Mouse (Mus musculus): ENCODE data around the gene Pacsin2. TPM values are rescaled to one million over a fixed set of nuclear protein-coding genes. Genes with fewer than 3 reads are reported as not detected.
A peak's percentile ranks its signal among the peaks of the same experiment; 100 is the strongest.
"Not testable (repeated sequence)": the region's sequence is repeated elsewhere in the genome, so short reads cannot be mapped to it uniquely, and the experiment has no call there.

Gene Pacsin2
- polyA plus RNA-seq, 1 experiment from 2014 or later, result 85.4 TPM

DNA sequence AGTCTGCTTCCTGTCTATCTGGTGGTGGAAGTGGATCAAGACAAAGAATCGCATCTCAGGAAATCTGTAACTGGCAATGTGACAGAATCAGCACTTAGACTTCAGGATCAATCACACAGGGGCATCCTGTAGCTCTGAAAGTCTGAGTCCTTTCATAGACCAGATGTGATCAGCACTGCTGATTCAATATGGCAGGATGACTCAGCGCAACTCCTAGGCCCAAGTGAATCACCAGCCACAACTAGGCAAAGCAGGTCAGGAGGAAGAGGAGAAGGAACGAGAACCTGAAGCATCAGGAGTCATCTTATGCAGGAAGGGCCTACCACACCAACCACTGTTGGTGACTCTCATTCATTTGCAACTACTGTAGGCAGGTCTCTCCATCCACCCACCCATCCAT is 60.4 kb downstream of the Pacsin2 start:
- H3K27ac ChIP-seq (ENCODE audit: low read length), result no peak overlapping the region
- H3K36me3 ChIP-seq (ENCODE audit: insufficient read depth, low read length), result no peaks in the 10 kb centered on the region
- no peak for ATAC-seq (ENCODE audit: low FRiP score, low TSS enrichment)
- no peak overlapping the region for H3K9ac ChIP-seq (replicated peaks; ENCODE audit: low read length)
- H3K4me1 ChIP-seq (ENCODE audit: insufficient read depth, low read length), result peaks cover 12% of the 10 kb centered on the region; the same call in 1 of the 2 replicates
- H3K4me3 ChIP-seq (ENCODE audit: low read length), result no peak overlapping the region
- WGBS, result 86% methylated on average over 3 of the region's 3 CpGs
- no peaks in the 10 kb centered on the region for H3K9me3 ChIP-seq (ENCODE audit: low read length)
- H3K27me3 ChIP-seq (ENCODE audit: insufficient read depth, low read length), result no peaks in the 10 kb centered on the region
- H3K4me2 ChIP-seq (replicated peaks; ENCODE audit: low read depth, low read length), result no peak overlapping the region

DNA sequence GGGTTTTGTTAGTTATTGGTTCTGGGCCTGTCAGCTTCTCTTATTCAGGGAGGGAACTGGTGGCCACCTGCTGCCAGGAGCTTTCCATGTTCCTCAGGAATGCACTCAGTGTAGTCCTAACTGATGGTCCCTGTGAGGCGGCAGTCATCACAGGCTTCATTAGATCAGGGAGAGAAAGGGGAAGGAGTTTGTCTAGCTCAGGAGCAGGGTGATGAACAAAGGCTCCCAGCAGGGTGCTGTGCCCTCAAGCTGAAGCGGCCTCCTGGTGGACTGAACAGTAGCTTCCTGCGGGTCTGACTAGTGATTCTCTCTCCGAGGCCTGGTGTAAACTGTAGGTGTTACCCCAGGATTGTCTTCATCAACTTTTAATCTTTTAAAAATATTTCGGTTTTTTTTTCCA is 61.4 kb downstream of the Pacsin2 start:
- H3K36me3 ChIP-seq (ENCODE audit: insufficient read depth, low read length), result no peaks in the 10 kb centered on the region
- H3K4me2 ChIP-seq (replicated peaks; ENCODE audit: low read depth, low read length), result no peak overlapping the region
- H3K27ac ChIP-seq (ENCODE audit: low read length), result no peak overlapping the region
- no peak for ATAC-seq (ENCODE audit: low FRiP score, low TSS enrichment)
- no peak overlapping the region for H3K9ac ChIP-seq (replicated peaks; ENCODE audit: low read length)
- H3K4me1 ChIP-seq (ENCODE audit: insufficient read depth, low read length), result peaks cover 22% of the 10 kb centered on the region
- WGBS, result 83% methylated on average over 5 of the region's 5 CpGs
- H3K9me3 ChIP-seq (ENCODE audit: low read length), result no peaks in the 10 kb centered on the region
- H3K27me3 ChIP-seq (ENCODE audit: insufficient read depth, low read length), result no peaks in the 10 kb centered on the region
- H3K4me3 ChIP-seq (ENCODE audit: low read length), result no peak overlapping the region

- H3K27me3 ChIP-seq (ENCODE audit: insufficient read depth, low read length), result no peaks in the 10 kb centered on the region
- peaks cover 24% of the 10 kb centered on the region for H3K36me3 ChIP-seq (ENCODE audit: insufficient read depth, low read length)
- peaks cover 22% of the 10 kb centered on the region for H3K4me1 ChIP-seq (ENCODE audit: insufficient read depth, low read length)
- no peak overlapping the region for H3K4me3 ChIP-seq (ENCODE audit: low read length)
- no peak overlapping the region for H3K4me2 ChIP-seq (replicated peaks; ENCODE audit: low read depth, low read length)
- no peak overlapping the region for H3K27ac ChIP-seq (ENCODE audit: low read length)
- no peaks in the 10 kb centered on the region for H3K9me3 ChIP-seq (ENCODE audit: low read length)
- no peak overlapping the region for H3K9ac ChIP-seq (replicated peaks; ENCODE audit: low read length)
- 79% methylated on average over 2 of the region's 2 CpGs for WGBS
- no peak for ATAC-seq (ENCODE audit: low FRiP score, low TSS enrichment)
These were observed 71.7 kb downstream of the Pacsin2 start for GRCm38 (mm10) chr15:83392722-83393121.

DNA sequence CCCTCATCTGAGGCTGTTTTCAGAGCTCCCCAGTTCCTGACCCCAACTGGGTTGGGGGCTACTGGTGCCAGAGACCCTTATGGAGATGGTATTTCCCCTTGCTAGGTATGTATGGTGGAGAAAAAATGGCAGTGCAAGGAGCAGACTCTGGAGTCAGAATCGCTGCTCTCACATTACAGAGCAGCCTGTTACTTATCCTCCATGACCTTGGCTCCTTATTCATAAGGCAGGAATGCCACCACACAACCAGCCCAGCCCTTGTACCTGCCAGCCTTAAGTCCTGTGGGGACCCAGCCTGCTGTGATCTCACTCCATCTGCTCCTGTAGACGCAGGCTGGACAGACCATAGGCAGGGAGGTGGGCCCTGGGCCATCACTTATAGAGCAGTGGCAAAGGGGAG is 76.5 kb downstream of the Pacsin2 start:
- H3K4me3 ChIP-seq (ENCODE audit: low read length), result no peak overlapping the region
- H3K4me2 ChIP-seq (replicated peaks; ENCODE audit: low read depth, low read length), result no peak overlapping the region
- ATAC-seq (ENCODE audit: low FRiP score, low TSS enrichment), result no peak
- H3K27ac ChIP-seq (ENCODE audit: low read length), result no peak overlapping the region
- no peak overlapping the region for H3K9ac ChIP-seq (replicated peaks; ENCODE audit: low read length)
- H3K9me3 ChIP-seq (ENCODE audit: low read length), result no peaks in the 10 kb centered on the region
- peaks cover 60% of the 10 kb centered on the region for H3K36me3 ChIP-seq (ENCODE audit: insufficient read depth, low read length)
- WGBS, result 83% methylated on average over 2 of the region's 2 CpGs
- no peaks in the 10 kb centered on the region for H3K4me1 ChIP-seq (ENCODE audit: insufficient read depth, low read length)
- H3K27me3 ChIP-seq (ENCODE audit: insufficient read depth, low read length), result no peaks in the 10 kb centered on the region

DNA sequence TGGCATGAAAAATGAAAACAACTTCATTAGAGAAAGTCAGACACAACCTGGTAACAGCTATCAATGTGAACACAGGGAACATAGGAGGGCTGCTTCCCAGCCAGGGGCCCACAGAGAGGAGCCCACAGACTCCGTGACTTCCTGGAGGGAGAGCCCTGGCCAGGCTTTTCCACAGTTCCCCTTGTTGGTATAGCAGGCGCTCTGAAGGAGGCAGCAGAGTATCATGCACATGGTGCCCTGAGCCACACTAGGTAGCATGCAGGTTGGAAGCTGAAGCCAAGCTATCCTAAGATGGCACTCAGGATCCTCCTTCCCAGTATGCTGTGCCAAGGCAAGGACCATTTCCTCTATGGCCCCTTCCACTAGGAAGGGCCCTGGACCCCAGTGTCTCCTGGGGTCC is 80.8 kb downstream of the Pacsin2 start:
- no peak for ATAC-seq (ENCODE audit: low FRiP score, low TSS enrichment)
- Histone ChIP-seq H3K9ac (replicated peaks; ENCODE audit: low read length) (no peak overlapping the region), H3K27ac (ENCODE audit: low read length) (no peak overlapping the region), H3K36me3 (ENCODE audit: insufficient read depth, low read length) (peaks cover 66% of the 10 kb centered on the region), H3K4me1 (ENCODE audit: insufficient read depth, low read length) (no peaks in the 10 kb centered on the region), H3K4me2 (replicated peaks; ENCODE audit: low read depth, low read length) (no peak overlapping the region), H3K27me3 (ENCODE audit: insufficient read depth, low read length) (no peaks in the 10 kb centered on the region), H3K4me3 (ENCODE audit: low read length) (no peak overlapping the region), H3K9me3 (ENCODE audit: low read length) (no peaks in the 10 kb centered on the region)
- 90% methylated on average over 2 of the region's 2 CpGs for WGBS

- 79% methylated on average over 5 of the region's 5 CpGs for WGBS
- Histone ChIP-seq H3K36me3 (ENCODE audit: insufficient read depth, low read length) (peaks cover 66% of the 10 kb centered on the region), H3K4me2 (replicated peaks; ENCODE audit: low read depth, low read length) (no peak overlapping the region), H3K4me1 (ENCODE audit: insufficient read depth, low read length) (no peaks in the 10 kb centered on the region), H3K27ac (ENCODE audit: low read length) (no peak overlapping the region), H3K9ac (replicated peaks; ENCODE audit: low read length) (no peak overlapping the region), H3K9me3 (ENCODE audit: low read length) (no peaks in the 10 kb centered on the region), H3K27me3 (ENCODE audit: insufficient read depth, low read length) (no peaks in the 10 kb centered on the region), H3K4me3 (ENCODE audit: low read length) (no peak overlapping the region)
- no peak for ATAC-seq (ENCODE audit: low FRiP score, low TSS enrichment)
These were observed 81.3 kb downstream of the Pacsin2 start for GRCm38 (mm10) chr15:83383136-83383535.

DNA sequence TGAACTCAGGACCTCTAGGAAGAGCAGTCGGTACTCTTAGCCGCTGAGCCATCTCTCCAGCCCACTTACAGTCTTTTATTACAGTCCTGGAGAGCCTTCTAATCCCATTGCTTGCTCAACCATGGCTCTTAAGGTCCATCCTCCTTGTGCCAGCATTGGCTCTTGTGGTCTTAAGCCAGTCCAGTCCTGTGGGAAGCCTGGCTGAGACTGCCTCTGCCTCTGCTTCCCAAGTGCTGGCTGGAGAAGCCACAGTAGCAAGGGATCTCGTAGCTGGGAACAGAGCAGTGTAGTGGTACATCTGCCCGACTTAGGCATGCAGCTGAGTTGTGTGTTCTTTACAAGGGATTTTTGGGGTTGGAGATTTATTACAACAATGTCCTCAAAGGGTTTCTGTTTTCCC is 81.9 kb downstream of the Pacsin2 start:
- peaks cover 65% of the 10 kb centered on the region for H3K36me3 ChIP-seq (ENCODE audit: insufficient read depth, low read length)
- no peak overlapping the region for H3K27ac ChIP-seq (ENCODE audit: low read length)
- no peaks in the 10 kb centered on the region for H3K4me1 ChIP-seq (ENCODE audit: insufficient read depth, low read length)
- no peak for ATAC-seq (ENCODE audit: low FRiP score, low TSS enrichment)
- no peaks in the 10 kb centered on the region for H3K27me3 ChIP-seq (ENCODE audit: insufficient read depth, low read length)
- H3K9ac ChIP-seq (replicated peaks; ENCODE audit: low read length), result no peak overlapping the region
- 95% methylated on average over 4 of the region's 4 CpGs for WGBS
- H3K9me3 ChIP-seq (ENCODE audit: low read length), result no peaks in the 10 kb centered on the region
- H3K4me3 ChIP-seq (ENCODE audit: low read length), result no peak overlapping the region
- no peak overlapping the region for H3K4me2 ChIP-seq (replicated peaks; ENCODE audit: low read depth, low read length)

- Histone ChIP-seq H3K9me3 (ENCODE audit: low read length) (no peaks in the 10 kb centered on the region), H3K36me3 (ENCODE audit: insufficient read depth, low read length) (peaks cover 23% of the 10 kb centered on the region), H3K9ac (replicated peaks; ENCODE audit: low read length) (no peak overlapping the region), H3K27me3 (ENCODE audit: insufficient read depth, low read length) (no peaks in the 10 kb centered on the region), H3K4me3 (ENCODE audit: low read length) (no peak overlapping the region), H3K4me2 (replicated peaks; ENCODE audit: low read depth, low read length) (no peak overlapping the region), H3K27ac (ENCODE audit: low read length) (no peak overlapping the region), H3K4me1 (ENCODE audit: insufficient read depth, low read length) (no peaks in the 10 kb centered on the region)
- WGBS, result 84% methylated on average over 4 of the region's 4 CpGs
- no peak for ATAC-seq (ENCODE audit: low FRiP score, low TSS enrichment)
These were observed 87.3 kb downstream of the Pacsin2 start for GRCm38 (mm10) chr15:83377153-83377552.

GRCm38 (mm10) chr15:83375136-83375535 is 89.3 kb downstream of the Pacsin2 start:
- peak; percentile 40; the same call in 1 of the 2 replicates for ATAC-seq (ENCODE audit: low FRiP score, low TSS enrichment)
- H3K4me3 ChIP-seq (ENCODE audit: low read length), result no peak overlapping the region
- H3K9me3 ChIP-seq (ENCODE audit: low read length), result no peaks in the 10 kb centered on the region
- no peak overlapping the region for H3K9ac ChIP-seq (replicated peaks; ENCODE audit: low read length)
- no peaks in the 10 kb centered on the region for H3K4me1 ChIP-seq (ENCODE audit: insufficient read depth, low read length)
- H3K27me3 ChIP-seq (ENCODE audit: insufficient read depth, low read length), result no peaks in the 10 kb centered on the region
- WGBS, result 69% methylated on average over 4 of the region's 4 CpGs
- H3K4me2 ChIP-seq (replicated peaks; ENCODE audit: low read depth, low read length), result no peak overlapping the region
- no peak overlapping the region for H3K27ac ChIP-seq (ENCODE audit: low read length)
- peaks cover 17% of the 10 kb centered on the region for H3K36me3 ChIP-seq (ENCODE audit: insufficient read depth, low read length)

- no peak overlapping the region for H3K9ac ChIP-seq (replicated peaks; ENCODE audit: low read length)
- H3K36me3 ChIP-seq (ENCODE audit: insufficient read depth, low read length), result peaks cover 13% of the 10 kb centered on the region
- no peak for ATAC-seq (ENCODE audit: low FRiP score, low TSS enrichment)
These were observed 90.3 kb downstream of the Pacsin2 start for GRCm38 (mm10) chr15:83374076-83374475.

DNA sequence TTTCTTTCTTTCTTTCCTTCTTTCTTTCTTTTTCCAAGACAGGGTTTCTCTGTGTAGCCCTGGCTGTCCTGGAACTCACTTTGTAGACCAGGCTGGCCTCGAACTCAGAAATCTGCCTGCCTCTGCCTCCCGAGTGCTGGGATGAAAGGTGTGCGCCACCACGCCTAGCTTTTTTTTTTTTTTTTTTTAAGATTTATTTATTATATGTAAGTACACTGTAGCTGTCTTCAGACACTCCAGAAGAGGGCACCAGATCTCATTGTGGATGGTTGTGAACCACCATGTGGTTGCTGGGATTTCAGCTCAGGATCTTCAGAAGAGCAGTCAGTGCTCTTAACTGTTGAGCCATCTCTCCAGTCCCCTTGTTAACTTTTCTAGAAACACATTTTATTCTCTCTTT is 95.7 kb downstream of the Pacsin2 start:
- not testable (repeated sequence) for H3K36me3 ChIP-seq (ENCODE audit: insufficient read depth, low read length); H3K4me3 ChIP-seq (ENCODE audit: low read length); ATAC-seq (ENCODE audit: low FRiP score, low TSS enrichment); H3K9me3 ChIP-seq (ENCODE audit: low read length); H3K27me3 ChIP-seq (ENCODE audit: insufficient read depth, low read length); H3K27ac ChIP-seq (ENCODE audit: low read length); H3K4me1 ChIP-seq (ENCODE audit: insufficient read depth, low read length); H3K9ac ChIP-seq (replicated peaks; ENCODE audit: low read length); H3K4me2 ChIP-seq (replicated peaks; ENCODE audit: low read depth, low read length)
- WGBS, result 84% methylated on average over 3 of the region's 4 CpGs

More at GRCm38 (mm10) chr15:83374076-83374475, 90.3 kb downstream of the Pacsin2 start:
- no peak overlapping the region for H3K4me3 ChIP-seq (ENCODE audit: low read length)
- H3K27me3 ChIP-seq (ENCODE audit: insufficient read depth, low read length), result no peaks in the 10 kb centered on the region
- H3K9me3 ChIP-seq (ENCODE audit: low read length), result no peaks in the 10 kb centered on the region
- no peak overlapping the region for H3K4me2 ChIP-seq (replicated peaks; ENCODE audit: low read depth, low read length)
- no peaks in the 10 kb centered on the region for H3K4me1 ChIP-seq (ENCODE audit: insufficient read depth, low read length)
- no peak overlapping the region for H3K27ac ChIP-seq (ENCODE audit: low read length)

Measured in kidney, embryonic 16.5 days (tissue).